Comparison of ENCODE assay signal across 16 mouse cellular contexts in genomic region chr1:182497736-182498135, GRCm38 (mm10). TPM values are rescaled to one million over a fixed set of nuclear protein-coding genes. Genes with fewer than 3 reads are reported as not detected.
DNase-seq lines count a peak whose midpoint lies in the region; ATAC-seq and TF ChIP-seq lines count a peak whose summit lies in the region.
"Had no signal": no experiment of that assay in that cellular context is flagged by ENCODE, and none has a peak within 500 bp of the region (broad histone marks: within the 10 kb centered on the region; RNA-seq: fewer than 3 reads in every experiment).

No protein-coding gene starts in this region.

- peak; percentile 91 for DNase-seq in heart, adult 11 months
- no peak for DNase-seq in heart, postnatal 36 days
- no peak for DNase-seq in kidney, postnatal 4 days
- no peak for DNase-seq in stomach, postnatal 0 days (ENCODE audit: low spot score)
- DNase-seq in right cerebral cortex, postnatal 25 days = no peak
- no peak for DNase-seq in thymus, postnatal 14 days
- DNase-seq: cerebellum, adult 8-10 months; left cerebral cortex, postnatal 4 days; liver, embryonic 13.5 days; lung, postnatal 14 days; right cerebral cortex, postnatal 14 days had no signal

- H3K36me3 ChIP-seq in kidney, embryonic 15.5 days = peaks cover 16% of the 10 kb centered on the region; the same call in 1 of the 2 replicates
- no peaks in the 10 kb centered on the region for H3K36me3 ChIP-seq in stomach, embryonic 15.5 days
- H3K36me3 ChIP-seq in stomach, postnatal 0 days (ENCODE audit: control insufficient read depth, insufficient read depth, low read length) = no peaks in the 10 kb centered on the region
- H3K36me3 ChIP-seq: forebrain, embryonic 15.5 days had no signal

- intact Hi-C loops in heart, postnatal 36 days (cut with DNase I) = no loop called here

- H3K27ac ChIP-seq in kidney, embryonic 15.5 days = 0 out of 2 replicates have a peak overlapping the region, but pooled peaks have one; percentile 0
- H3K27ac ChIP-seq in stomach, embryonic 15.5 days = 0 out of 2 replicates have a peak overlapping the region, but pooled peaks have one; percentile 37
- H3K27ac ChIP-seq in stomach, postnatal 0 days (replicated peaks) = no peak overlapping the region
- H3K27ac ChIP-seq: embryonic facial prominence, embryonic 12.5 days; forebrain, embryonic 15.5 days; liver, embryonic 13.5 days; neural tube, embryonic 12.5 days had no signal

- no peak for ATAC-seq in kidney, embryonic 15.5 days (replicated peaks; ENCODE audit: low FRiP score)
- no peak for ATAC-seq in stomach, embryonic 15.5 days (ENCODE audit: insufficient read depth, low FRiP score, low read depth)
- ATAC-seq in stomach, postnatal 0 days (ENCODE audit: low FRiP score, low TSS enrichment) = no peak
- ATAC-seq: forebrain, embryonic 15.5 days had no signal

- no peak for TF ChIP-seq CTCF in stomach, postnatal 0 days (IDR thresholded peaks at IDR 0.05; ENCODE audit: low read depth)

- peaks cover 56% of the 10 kb centered on the region for H3K4me1 ChIP-seq in kidney, embryonic 15.5 days
- H3K4me1 ChIP-seq in stomach, embryonic 15.5 days = peaks cover 34% of the 10 kb centered on the region
- H3K4me1 ChIP-seq in stomach, postnatal 0 days (replicated peaks; ENCODE audit: control insufficient read depth, insufficient read depth) = peaks cover 3% of the 10 kb centered on the region; the same call in 1 of the 2 replicates

- H3K27me3 ChIP-seq in kidney, embryonic 15.5 days = no peaks in the 10 kb centered on the region
- H3K27me3 ChIP-seq in stomach, embryonic 15.5 days (replicated peaks) = no peaks in the 10 kb centered on the region
- no peaks in the 10 kb centered on the region for H3K27me3 ChIP-seq in stomach, postnatal 0 days (ENCODE audit: control insufficient read depth, insufficient read depth, low read length)
- H3K27me3 ChIP-seq: embryonic facial prominence, embryonic 12.5 days; forebrain, embryonic 15.5 days; liver, embryonic 13.5 days; neural tube, embryonic 12.5 days had no signal

- H3K4me3 ChIP-seq in kidney, embryonic 15.5 days (replicated peaks) = no peak overlapping the region
- H3K4me3 ChIP-seq in stomach, embryonic 15.5 days (replicated peaks) = no peak overlapping the region
- H3K4me3 ChIP-seq in stomach, postnatal 0 days (ENCODE audit: low read depth, low read length) = no peak overlapping the region
- H3K4me3 ChIP-seq: embryonic facial prominence, embryonic 12.5 days; forebrain, embryonic 15.5 days; liver, embryonic 13.5 days; neural tube, embryonic 12.5 days had no signal

- TF ChIP-seq EP300 in stomach, postnatal 0 days (optimal IDR thresholded peaks at IDR 0.05) = no peak

- H3K9ac ChIP-seq in kidney, embryonic 15.5 days = no peak overlapping the region
- no peak overlapping the region for H3K9ac ChIP-seq in stomach, embryonic 15.5 days
- H3K9ac ChIP-seq in stomach, postnatal 0 days (ENCODE audit: low read length) = no peak overlapping the region
- H3K9ac ChIP-seq: embryonic facial prominence, embryonic 12.5 days; forebrain, embryonic 15.5 days; liver, embryonic 13.5 days; neural tube, embryonic 12.5 days had no signal

- 52% methylated on average over 4 of the region's 4 CpGs for WGBS in kidney, embryonic 15.5 days
- WGBS in stomach, embryonic 15.5 days = 51% methylated on average over 4 of the region's 4 CpGs
- WGBS in stomach, postnatal 0 days = 32% methylated on average over 4 of the region's 4 CpGs

- no peak overlapping the region for H3K4me2 ChIP-seq in kidney, embryonic 15.5 days
- no peak overlapping the region for H3K4me2 ChIP-seq in stomach, embryonic 15.5 days
- H3K4me2 ChIP-seq in stomach, postnatal 0 days (replicated peaks; ENCODE audit: low read depth) = no peak overlapping the region
- H3K4me2 ChIP-seq: embryonic facial prominence, embryonic 12.5 days; forebrain, embryonic 15.5 days; liver, embryonic 13.5 days; neural tube, embryonic 12.5 days had no signal

- no peaks in the 10 kb centered on the region for H3K9me3 ChIP-seq in kidney, embryonic 15.5 days (replicated peaks)
- H3K9me3 ChIP-seq in stomach, embryonic 15.5 days = no peaks in the 10 kb centered on the region
- H3K9me3 ChIP-seq in stomach, postnatal 0 days (ENCODE audit: control insufficient read depth, low read length) = no peaks in the 10 kb centered on the region
- H3K9me3 ChIP-seq: embryonic facial prominence, embryonic 12.5 days; forebrain, embryonic 15.5 days; liver, embryonic 13.5 days; neural tube, embryonic 12.5 days had no signal

RNA-seq across cellular contexts. Expression of gene Capn2, which starts 19.7 kb away (rescaled TPM):
- total RNA-seq in heart, postnatal 36 days (2021) = 10 to 100 TPM; 58.7 to 79.0 TPM
- 119 and 126 TPM in 2 replicates for polyA plus RNA-seq in kidney, embryonic 15.5 days (2015; fragmentation: Nextera tagmentation; extraction: Ambion mirVana)
- polyA plus RNA-seq in stomach, embryonic 15.5 days (2015; fragmentation: Nextera tagmentation; extraction: Ambion mirVana) = 107 and 108 TPM in 2 replicates
- polyA plus RNA-seq in stomach, postnatal 0 days (2015; fragmentation: Nextera tagmentation; extraction: Ambion mirVana) = 54.4 and 55.6 TPM in 2 replicates
